Mouse (Mus musculus) brown adipose tissue, adult 24 weeks (tissue): ENCODE data around the gene Nectin3. TPM values are rescaled to one million over a fixed set of nuclear protein-coding genes. Genes with fewer than 3 reads are reported as not detected.

Experiments
- H3K27ac ChIP-seq: fragments of 200-500 bp; replicated peaks from 2 replicates; pipeline ENCODE4 v1.5.1; 2012; ENCODE audit warnings: low read depth, mild to moderate bottlenecking, low read length
- H3K4me1 ChIP-seq: fragments of 200-500 bp; 2 replicates; pipeline ENCODE4 v1.6.1; 2012; ENCODE audit warnings: low read length, mixed read lengths; ENCODE audit not compliant: control insufficient read depth, insufficient read depth, insufficient read length
- H3K4me3 ChIP-seq: fragments of 200-500 bp; 2 replicates; pipeline ENCODE4 v1.5.1; 2012; ENCODE audit warnings: low read depth, mild to moderate bottlenecking, low read length, moderate library complexity; ENCODE audit not compliant: insufficient read depth
- polyA plus RNA-seq: library from polyadenylated mRNA; stranded (reverse); fragments of >200 nt; gene quantifications from 2 replicates; pipeline ENCODE4 v1.2.4, GENCODE M21; 2012; ENCODE audit not compliant: missing spikeins, insufficient read depth, insufficient read length

Gene Nectin3
- polyA plus RNA-seq, 1 experiment: 2.0 TPM

GRCm38 (mm10) chr16:46495201-46495600 lies 3.1 kb downstream of the Nectin3 start:
- H3K27ac ChIP-seq: no peak overlapping the region
- H3K4me1 ChIP-seq: no peaks in the 10 kb centered on the region
- no peak overlapping the region for H3K4me3 ChIP-seq

- H3K27ac ChIP-seq: no peak overlapping the region
- H3K4me3 ChIP-seq: no peak overlapping the region
- H3K4me1 ChIP-seq: no peaks in the 10 kb centered on the region
These were observed 10.8 kb downstream of the Nectin3 start for GRCm38 (mm10) chr16:46487436-46488097.

GRCm38 (mm10) chr16:46477336-46477735 lies 21.0 kb downstream of the Nectin3 start:
- Histone ChIP-seq H3K27ac (no peak overlapping the region), H3K4me1 (no peaks in the 10 kb centered on the region), H3K4me3 (no peak overlapping the region)

- Histone ChIP-seq H3K27ac (no peak overlapping the region), H3K4me1 (no peaks in the 10 kb centered on the region), H3K4me3 (no peak overlapping the region)
These were observed 46.9 kb downstream of the Nectin3 start for GRCm38 (mm10) chr16:46451421-46451820.

- no peak overlapping the region for H3K4me3 ChIP-seq
- H3K27ac ChIP-seq: no peak overlapping the region
- H3K4me1 ChIP-seq: no peaks in the 10 kb centered on the region
These were observed 49.3 kb downstream of the Nectin3 start for GRCm38 (mm10) chr16:46449013-46449412.

GRCm38 (mm10) chr16:46431317-46431716 lies 67.0 kb downstream of the Nectin3 start:
- no peaks in the 10 kb centered on the region for H3K4me1 ChIP-seq
- no peak overlapping the region for H3K4me3 ChIP-seq
- H3K27ac ChIP-seq: no peak overlapping the region

- no peak overlapping the region for H3K27ac ChIP-seq
- H3K4me1 ChIP-seq: no peaks in the 10 kb centered on the region
- no peak overlapping the region for H3K4me3 ChIP-seq
These were observed 82.1 kb downstream of the Nectin3 start for GRCm38 (mm10) chr16:46416177-46416576.

GRCm38 (mm10) chr16:46410739-46411057 lies 87.6 kb downstream of the Nectin3 start:
- Histone ChIP-seq H3K4me1 (no peaks in the 10 kb centered on the region), H3K27ac (no peak overlapping the region), H3K4me3 (no peak overlapping the region)

- Histone ChIP-seq H3K4me3 (no peak overlapping the region), H3K27ac (no peak overlapping the region), H3K4me1 (no peaks in the 10 kb centered on the region)
These were observed 88.1 kb downstream of the Nectin3 start for GRCm38 (mm10) chr16:46410053-46410738.

GRCm38 (mm10) chr16:46407997-46408396 lies 90.3 kb downstream of the Nectin3 start:
- Histone ChIP-seq H3K4me3 (no peak overlapping the region), H3K4me1 (no peaks in the 10 kb centered on the region), H3K27ac (no peak overlapping the region)

- Histone ChIP-seq H3K4me3 (no peak overlapping the region), H3K4me1 (no peaks in the 10 kb centered on the region), H3K27ac (no peak overlapping the region)
These were observed 91.3 kb downstream of the Nectin3 start for GRCm38 (mm10) chr16:46406844-46407639.

- Histone ChIP-seq H3K27ac (no peak overlapping the region), H3K4me3 (no peak overlapping the region), H3K4me1 (no peaks in the 10 kb centered on the region)
These were observed 100.4 kb downstream of the Nectin3 start for GRCm38 (mm10) chr16:46397945-46398344.

GRCm38 (mm10) chr16:46389415-46390033 lies 108.8 kb downstream of the Nectin3 start:
- Histone ChIP-seq H3K4me1 (no peaks in the 10 kb centered on the region), H3K4me3 (no peak overlapping the region), H3K27ac (no peak overlapping the region)

GRCm38 (mm10) chr16:46388527-46389414 lies 109.6 kb downstream of the Nectin3 start:
- no peak overlapping the region for H3K4me3 ChIP-seq
- H3K4me1 ChIP-seq: no peaks in the 10 kb centered on the region
- no peak overlapping the region for H3K27ac ChIP-seq
